ENCODE assay signal across 12 mouse cellular contexts in the genomic region with DNA sequence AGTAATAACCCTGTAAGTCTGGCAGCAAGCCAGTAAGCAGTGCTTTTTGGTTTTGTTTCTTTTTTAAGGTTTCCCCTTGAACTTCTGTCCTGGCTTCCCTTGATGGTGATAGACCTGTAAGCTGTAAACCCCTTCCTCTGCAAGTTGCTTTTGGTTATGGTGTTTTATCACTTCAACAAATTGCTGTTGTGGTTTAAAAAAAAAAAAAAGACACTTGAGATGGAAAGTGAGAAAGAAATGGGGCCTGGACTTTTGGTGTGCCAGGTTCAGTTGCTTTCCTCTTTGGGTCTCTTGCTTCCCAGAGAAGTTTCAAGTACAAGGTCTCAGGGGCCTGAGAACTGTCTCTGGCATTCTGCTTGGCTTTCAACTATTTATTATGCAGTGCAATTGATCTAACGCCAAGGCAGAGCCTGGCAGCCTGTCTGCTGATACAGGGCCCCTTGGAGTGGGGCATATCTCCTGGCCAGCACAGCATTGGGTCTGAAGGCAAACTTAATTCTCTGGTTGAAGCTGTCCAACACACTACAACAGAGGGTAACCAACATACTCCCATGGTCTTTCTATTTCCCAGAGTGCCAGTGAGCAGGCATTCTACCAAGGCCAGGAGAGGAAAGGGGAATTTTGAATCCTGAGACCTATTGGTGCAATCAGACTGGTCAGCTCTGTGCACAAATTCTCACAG. TPM values are rescaled to one million over a fixed set of nuclear protein-coding genes. Genes with fewer than 3 reads are reported as not detected.
DNase-seq lines count a peak whose midpoint lies in the region; ATAC-seq lines count a peak whose summit lies in the region.
"Had no signal": no experiment of that assay in that cellular context is flagged by ENCODE, and none has a peak within 500 bp of the region (broad histone marks: within the 10 kb centered on the region; RNA-seq: fewer than 3 reads in every experiment).

No protein-coding gene starts in this region.

- no peak overlapping the region for H3K9ac ChIP-seq in hindbrain, embryonic 13.5 days
- no peak overlapping the region for H3K9ac ChIP-seq in hindbrain, embryonic 14.5 days
- H3K9ac ChIP-seq in neural tube, embryonic 15.5 days (replicated peaks): no peak overlapping the region
- H3K9ac ChIP-seq: liver, embryonic 15.5 days had no signal

- H3K36me3 ChIP-seq in hindbrain, embryonic 13.5 days: peaks cover 23% of the 10 kb centered on the region
- peaks cover 24% of the 10 kb centered on the region for H3K36me3 ChIP-seq in hindbrain, embryonic 14.5 days (replicated peaks; ENCODE audit: control insufficient read depth, insufficient read depth)
- peaks cover 29% of the 10 kb centered on the region for H3K36me3 ChIP-seq in neural tube, embryonic 15.5 days

- no peak for ATAC-seq in hindbrain, embryonic 13.5 days (ENCODE audit: low FRiP score)
- ATAC-seq in hindbrain, embryonic 14.5 days (ENCODE audit: low FRiP score): no peak
- no peak for ATAC-seq in neural tube, embryonic 15.5 days (ENCODE audit: low FRiP score)
- ATAC-seq: inflammation-experienced regulatory T-cells, adult 6 months had no signal

- WGBS in hindbrain, embryonic 13.5 days: 56% methylated on average over 1 of the region's 1 CpGs
- WGBS in hindbrain, embryonic 14.5 days: 43% methylated on average over 1 of the region's 1 CpGs
- WGBS in neural tube, embryonic 15.5 days: 29% methylated on average over 1 of the region's 1 CpGs

- no peak overlapping the region for H3K4me3 ChIP-seq in hindbrain, embryonic 13.5 days
- no peak overlapping the region for H3K4me3 ChIP-seq in hindbrain, embryonic 14.5 days (replicated peaks; ENCODE audit: low read length)
- H3K4me3 ChIP-seq in neural tube, embryonic 15.5 days (replicated peaks): no peak overlapping the region
- H3K4me3 ChIP-seq: liver, embryonic 15.5 days had no signal

- peak overlapping the region; percentile 1; the same call in 1 of the 2 replicates for H3K27ac ChIP-seq in hindbrain, embryonic 13.5 days
- H3K27ac ChIP-seq in hindbrain, embryonic 14.5 days: no peak overlapping the region
- H3K27ac ChIP-seq in neural tube, embryonic 15.5 days (replicated peaks): peak overlapping the region; percentile 4
- H3K27ac ChIP-seq: liver, embryonic 15.5 days had no signal

- H3K27me3 ChIP-seq in hindbrain, embryonic 13.5 days: no peaks in the 10 kb centered on the region
- H3K27me3 ChIP-seq in hindbrain, embryonic 14.5 days (ENCODE audit: control insufficient read depth, insufficient read depth, low read length): no peaks in the 10 kb centered on the region
- H3K27me3 ChIP-seq in neural tube, embryonic 15.5 days (replicated peaks): no peaks in the 10 kb centered on the region
- H3K27me3 ChIP-seq: liver, embryonic 15.5 days had no signal

- H3K4me2 ChIP-seq in hindbrain, embryonic 13.5 days: no peak overlapping the region
- no peak overlapping the region for H3K4me2 ChIP-seq in hindbrain, embryonic 14.5 days (replicated peaks)
- no peak overlapping the region for H3K4me2 ChIP-seq in neural tube, embryonic 15.5 days
- H3K4me2 ChIP-seq: liver, embryonic 15.5 days had no signal

- peak; percentile 26 to 82 for DNase-seq in adrenal gland, adult (ENCODE audit: inconsistent age in 2 of 2, low spot score in 1 of 2)
- no peak for DNase-seq in adrenal gland, adult 18-20 months (ENCODE audit: low spot score in 2 of 2)
- no peak for DNase-seq in hindbrain, embryonic 14.5 days (ENCODE audit: low spot score)
- no peak for DNase-seq in neural tube, embryonic 10.5 days (ENCODE audit: extremely low spot score, low spot score)
- no peak for DNase-seq in MN1 (ENCODE audit: low spot score)
- DNase-seq in right cerebral cortex, postnatal 14 days: no peak
- DNase-seq: layer of hippocampus, postnatal 36 days; thymus, postnatal 25 days had no signal

- H3K4me1 ChIP-seq in hindbrain, embryonic 13.5 days (replicated peaks): peaks cover 15% of the 10 kb centered on the region
- H3K4me1 ChIP-seq in hindbrain, embryonic 14.5 days (replicated peaks; ENCODE audit: control insufficient read depth, insufficient read depth, low read length): no peaks in the 10 kb centered on the region
- H3K4me1 ChIP-seq in neural tube, embryonic 15.5 days: peaks cover 15% of the 10 kb centered on the region

- H3K9me3 ChIP-seq in hindbrain, embryonic 13.5 days: no peaks in the 10 kb centered on the region
- no peaks in the 10 kb centered on the region for H3K9me3 ChIP-seq in hindbrain, embryonic 14.5 days (ENCODE audit: control insufficient read depth, low read length)
- H3K9me3 ChIP-seq in neural tube, embryonic 15.5 days (replicated peaks): no peaks in the 10 kb centered on the region
- H3K9me3 ChIP-seq: liver, embryonic 15.5 days had no signal

RNA-seq across cellular contexts. Expression of gene Cdip1, which starts 16.7 kb away (rescaled TPM):
- total RNA-seq in adrenal gland, adult 18-20 months (2021): 100 to 1,000 TPM; 121 to 147 TPM
- polyA plus RNA-seq in hindbrain, embryonic 13.5 days (2015; fragmentation: Nextera tagmentation; extraction: Ambion mirVana): 111 and 116 TPM in 2 replicates
- polyA plus RNA-seq in hindbrain, embryonic 14.5 days (2014; fragmentation: Nextera tagmentation; extraction: Ambion mirVana): 112 and 121 TPM in 2 replicates
- 130 and 137 TPM in 2 replicates for polyA plus RNA-seq in neural tube, embryonic 15.5 days (2015; fragmentation: Nextera tagmentation; extraction: Ambion mirVana)

RNA-seq across cellular contexts. Expression of gene Hmox2, which starts 47.3 kb away (rescaled TPM):
- 10 to 100 TPM; 73.5 to 83.8 TPM for total RNA-seq in adrenal gland, adult 18-20 months (2021)
- 94.6 and 96.7 TPM in 2 replicates for polyA plus RNA-seq in hindbrain, embryonic 13.5 days (2015; fragmentation: Nextera tagmentation; extraction: Ambion mirVana)
- 102 and 115 TPM in 2 replicates for polyA plus RNA-seq in hindbrain, embryonic 14.5 days (2014; fragmentation: Nextera tagmentation; extraction: Ambion mirVana)
- 119 and 120 TPM in 2 replicates for polyA plus RNA-seq in neural tube, embryonic 15.5 days (2015; fragmentation: Nextera tagmentation; extraction: Ambion mirVana)

RNA-seq across cellular contexts. Expression of gene Nmral1, which starts 54.3 kb away (rescaled TPM):
- total RNA-seq in adrenal gland, adult 18-20 months (2021): 1 to 10 TPM; 3.1 to 4.7 TPM
- polyA plus RNA-seq in hindbrain, embryonic 13.5 days (2015; fragmentation: Nextera tagmentation; extraction: Ambion mirVana): 65.1 and 71.7 TPM in 2 replicates
- polyA plus RNA-seq in hindbrain, embryonic 14.5 days (2014; fragmentation: Nextera tagmentation; extraction: Ambion mirVana): 56.4 and 58.0 TPM in 2 replicates
- 50.8 and 51.4 TPM in 2 replicates for polyA plus RNA-seq in neural tube, embryonic 15.5 days (2015; fragmentation: Nextera tagmentation; extraction: Ambion mirVana)

Comparison
In these comparisons a context has a peak if more than half of its experiments do, and no peak if none do; other contexts are left out.
1. DNase-seq: peak in adrenal gland, adult (2 of 2); none in adrenal gland, adult 18-20 months (0 of 2), hindbrain, embryonic 14.5 days (single experiment), neural tube, embryonic 10.5 days (single experiment), MN1 (single experiment) and right cerebral cortex, postnatal 14 days (single experiment).